Mouse (Mus musculus) ES-E14 (cell line): Measurements from ENCODE around the gene Rbm42. TPM values are rescaled to one million over a fixed set of nuclear protein-coding genes. Genes with fewer than 3 reads are reported as not detected.
A peak's percentile ranks its signal among the peaks of the same experiment; 100 is the strongest.

Experiments
- DNase-seq: peaks from one replicate; pipeline ENCODE4 v3.0.0-alpha.2; 2013; ENCODE audit warnings: low read depth, low spot score
- H3K27ac ChIP-seq: 2 replicates; pipeline ENCODE4 v1.5.1; 2012; ENCODE audit warnings: low read depth, mild to moderate bottlenecking, low read length, moderate library complexity, mixed read lengths; ENCODE audit not compliant: poor library complexity, insufficient read depth, severe bottlenecking
- H3K36me3 ChIP-seq: 2 replicates; pipeline ENCODE4 v1.6.1; 2012; ENCODE audit warnings: mild to moderate bottlenecking, low read length, moderate library complexity, mixed read lengths; ENCODE audit not compliant: control insufficient read depth, poor library complexity, insufficient read depth, severe bottlenecking
- H3K4me1 ChIP-seq, 2 experiments: fragments of 150-350 bp in 1 of 2; sonication (generic) in 1 of 2; 2 replicates each; pipeline ENCODE4 v1.6.1; 2012; ENCODE audit warnings: low read length in 2 of 2, mild to moderate bottlenecking in 1 of 2, mixed read lengths in 1 of 2; ENCODE audit not compliant: control insufficient read depth in 2 of 2, insufficient read depth in 2 of 2, poor library complexity in 1 of 2
- H3K4me3 ChIP-seq, 2 experiments: fragments of 150-350 bp in 1 of 2; sonication (generic) in 1 of 2; 2 replicates each; pipeline ENCODE4 v1.5.1; 2012; ENCODE audit warnings: low read length in 2 of 2, low read depth in 1 of 2, mild to moderate bottlenecking in 1 of 2, mixed read lengths in 1 of 2; ENCODE audit not compliant: insufficient read depth in 1 of 2, poor library complexity in 1 of 2, severe bottlenecking in 1 of 2
- H3K9ac ChIP-seq: 2 replicates; pipeline ENCODE4 v1.6.1; 2012; ENCODE audit warnings: low read depth, mild to moderate bottlenecking, low read length, mixed read lengths; ENCODE audit not compliant: poor library complexity, insufficient read depth, severe bottlenecking
- H3K9me3 ChIP-seq: fragments of 150-350 bp; sonication (generic); 2 replicates; pipeline ENCODE4 v1.6.1; 2012; ENCODE audit warnings: low read depth, mild to moderate bottlenecking, low read length; ENCODE audit not compliant: control insufficient read depth, insufficient read depth
- CHD2 ChIP-seq: IDR thresholded peaks from 2 replicates; pipeline ENCODE4 v1.6.1; 2014; ENCODE audit warnings: mild to moderate bottlenecking, low read depth, low read length, inconsistent platforms
- HCFC1 ChIP-seq: IDR thresholded peaks from 2 replicates; pipeline ENCODE4 v1.6.1; 2012; ENCODE audit warnings: low read length, inconsistent platforms, borderline replicate concordance; ENCODE audit not compliant: insufficient read depth
- MAFK ChIP-seq: IDR thresholded peaks from 2 replicates; pipeline ENCODE4 v1.6.1; 2014; ENCODE audit warnings: mild to moderate bottlenecking, low read depth, low read length, inconsistent platforms; ENCODE audit not compliant: insufficient read depth
- ZC3H11A ChIP-seq: IDR thresholded peaks from 2 replicates; pipeline ENCODE4 v1.6.1; 2012; ENCODE audit warnings: low read depth, mild to moderate bottlenecking, inconsistent platforms, low read length, borderline replicate concordance
- ZNF384 ChIP-seq: IDR thresholded peaks from 2 replicates; pipeline ENCODE4 v1.6.1; 2012; ENCODE audit warnings: low read depth, low read length, inconsistent platforms
- in situ Hi-C, 2 experiments: fragments of 600-800 bp; cut with MboI; formaldehyde crosslinking; loops; one replicate each; pipeline ENCODE4 v1.15.1; 2025; ENCODE audit warnings: low sequenced_read_pairs in 2 of 2, inconsistent platforms in 1 of 2; ENCODE audit not compliant: unreplicated experiment in 2 of 2
- total RNA-seq: library from RNA; depleted of rRNA; stranded (reverse); fragments of 300-350 nt; gene quantifications from 2 replicates; pipeline ENCODE4 v1.2.3, GENCODE M21; 2012

Gene Rbm42
- total RNA-seq, 1 experiment: 86.0 TPM

DNA sequence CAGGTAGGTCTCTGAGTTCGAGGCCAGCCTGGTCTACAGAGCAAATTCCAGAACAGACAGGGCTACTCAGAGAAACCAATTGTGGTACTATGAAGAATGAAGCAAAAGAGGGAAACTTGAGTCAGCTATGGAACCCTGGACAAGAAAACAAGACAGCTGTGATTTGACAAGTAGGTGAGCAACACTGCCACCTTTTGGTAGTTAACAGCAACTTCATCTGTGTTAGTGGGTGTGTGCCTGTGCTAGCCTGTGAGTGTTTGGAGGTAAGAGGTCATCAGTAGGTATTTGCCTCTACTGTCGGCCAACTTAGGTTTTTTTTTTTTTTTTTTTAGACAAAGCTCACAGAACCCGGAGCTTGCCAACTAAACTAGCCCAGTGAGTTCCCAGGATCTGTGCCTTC lies 19.1 kb upstream of the Rbm42 start:
- Histone ChIP-seq H3K4me3 (no peak overlapping the region), H3K9ac (no peak overlapping the region), H3K27ac (no peak overlapping the region), H3K36me3 (no peaks in the 10 kb centered on the region), H3K9me3 (no peaks in the 10 kb centered on the region), H3K4me1 (peaks cover 0 to 3% of the 10 kb centered on the region in 2 experiments; a peak in 1 of 4 replicates)
- TF ChIP-seq HCFC1: no peak
- TF ChIP-seq CHD2: no peak
- TF ChIP-seq MAFK: no peak
- no peak for TF ChIP-seq ZC3H11A
- peak; percentile 60; the same call in 1 of the 2 replicates for TF ChIP-seq ZNF384
- DNase-seq: peak; percentile 71
- in situ Hi-C loops: no loop called here

DNA sequence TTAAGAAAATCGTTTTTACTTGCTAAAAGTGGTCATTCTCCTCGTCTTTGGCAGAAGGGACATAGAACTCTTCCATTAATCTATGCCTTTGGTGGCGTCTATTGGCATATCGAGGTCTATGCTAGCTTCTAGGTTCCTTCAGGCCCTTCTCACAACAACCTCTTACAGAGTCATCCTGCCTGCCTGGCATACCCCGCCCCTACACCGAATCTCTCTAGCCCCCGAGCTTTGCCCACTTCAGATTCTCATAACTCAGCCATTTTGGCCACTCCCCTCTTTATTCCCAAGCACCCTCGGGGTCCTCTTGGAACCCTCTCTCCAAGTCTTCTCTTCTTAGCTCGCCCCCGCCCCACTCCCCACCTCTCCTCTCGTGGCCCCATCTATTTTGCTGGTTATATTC lies 15.2 kb upstream of the Rbm42 start:
- peak overlapping the region; percentile 91 to 92 for H3K4me3 ChIP-seq
- H3K9ac ChIP-seq: peak overlapping the region; percentile 38; the same call in 1 of the 2 replicates
- H3K27ac ChIP-seq: no peak overlapping the region
- TF ChIP-seq ZC3H11A: no peak
- TF ChIP-seq ZNF384: no peak
- TF ChIP-seq HCFC1: no peak
- no peak for TF ChIP-seq MAFK
- no peak for TF ChIP-seq CHD2
- in situ Hi-C loops: no loop called here
- peaks cover 5% of the 10 kb centered on the region; the same call in 1 of the 2 replicates for H3K36me3 ChIP-seq
- H3K9me3 ChIP-seq: no peaks in the 10 kb centered on the region
- no peaks in the 10 kb centered on the region for H3K4me1 ChIP-seq
- no peak for DNase-seq

DNA sequence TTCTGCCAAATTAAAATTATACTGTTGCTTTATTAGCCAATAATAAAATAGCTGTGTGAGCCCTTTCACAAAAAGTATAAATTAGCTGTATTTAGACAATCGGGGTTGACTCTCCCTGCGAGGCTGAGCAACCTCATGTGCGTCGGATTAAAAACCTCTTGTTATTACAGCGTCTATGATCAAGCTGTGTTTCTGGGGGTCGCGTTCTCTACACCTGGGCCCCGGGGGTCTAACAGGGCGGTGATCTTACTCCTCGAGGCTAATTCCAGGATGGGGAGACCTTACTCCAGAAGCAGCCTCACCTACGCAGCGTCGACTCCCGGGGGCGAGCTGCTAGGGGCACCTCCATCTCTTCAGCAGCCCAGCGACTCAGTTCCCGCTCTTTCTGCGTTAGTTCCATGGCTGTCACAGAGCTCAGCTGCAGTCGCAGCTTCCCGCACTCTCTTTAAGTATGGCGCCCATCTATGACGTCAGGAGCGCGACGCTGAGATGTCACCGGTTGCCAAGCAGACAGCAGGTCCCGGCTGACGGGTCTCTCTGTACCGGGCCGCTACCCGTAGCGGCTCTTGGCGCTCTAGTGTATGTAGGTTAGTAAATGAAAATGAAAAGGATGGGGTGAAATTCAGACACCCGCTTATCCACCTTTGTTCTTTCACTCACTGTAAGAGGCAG lies 14.5 kb upstream of the Rbm42 start, which contains the start of gene Haus5:
Gene Haus5, minus strand, starts transcription at position 466 of the 672 bp plus-strand sequence.
- TF ChIP-seq ZNF384: no peak
- peak; percentile 77 for TF ChIP-seq HCFC1
- no peak for TF ChIP-seq ZC3H11A
- peak; percentile 85 for TF ChIP-seq CHD2
- no peak for TF ChIP-seq MAFK
- peak within 1 kb of the TSS; percentile 94 for H3K9ac ChIP-seq
- peaks cover 9% of the 10 kb centered on the region; the same call in 1 of the 2 replicates for H3K36me3 ChIP-seq
- H3K27ac ChIP-seq: no peak within 1 kb of the TSS
- peak; percentile 88 for DNase-seq
- no peaks in the 10 kb centered on the region for H3K4me1 ChIP-seq
- no peaks in the 10 kb centered on the region for H3K9me3 ChIP-seq
- in situ Hi-C loops: no loop called here
- H3K4me3 ChIP-seq: peak within 1 kb of the TSS; percentile 91 to 92

DNA sequence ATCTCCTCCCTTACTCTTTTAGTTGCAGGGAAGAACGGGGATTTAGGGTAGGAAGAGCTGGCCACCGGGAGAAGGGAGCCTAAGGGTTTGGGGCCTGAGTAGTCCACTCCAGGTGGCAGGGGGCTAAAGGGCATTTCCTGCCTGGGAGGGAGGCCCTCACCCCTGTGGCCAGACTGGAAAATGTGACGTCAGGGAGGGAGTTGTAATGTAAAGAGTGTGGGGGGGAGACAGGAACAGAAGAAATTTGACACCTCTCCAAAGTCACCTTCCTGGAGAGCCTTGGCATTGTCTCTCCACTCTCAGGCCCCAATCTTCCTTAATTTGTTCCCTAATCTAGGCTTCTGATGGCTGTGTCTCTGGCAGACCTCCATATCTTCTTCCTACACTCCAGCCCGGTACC lies 11.0 kb downstream of the Rbm42 start:
- no peak overlapping the region for H3K27ac ChIP-seq
- DNase-seq: peak; percentile 30
- no peak for TF ChIP-seq ZC3H11A
- no peak for TF ChIP-seq CHD2
- no peak for TF ChIP-seq HCFC1
- TF ChIP-seq ZNF384: no peak
- TF ChIP-seq MAFK: no peak
- no peaks in the 10 kb centered on the region for H3K9me3 ChIP-seq
- H3K4me1 ChIP-seq: peaks cover 9 to 21% of the 10 kb centered on the region in 2 experiments; a peak in 3 of 4 replicates
- H3K9ac ChIP-seq: no peak overlapping the region
- peaks cover 18% of the 10 kb centered on the region for H3K36me3 ChIP-seq
- in situ Hi-C loops: no loop called here
- no peak overlapping the region for H3K4me3 ChIP-seq
